Mouse (Mus musculus): ENCODE measurements at regions not wholly inside any gene's neighbourhood (a gene's known extent, or its start where the extent isn't known, plus 50 kb on each side); places are given as distances from the start of the nearest gene placed in this dataset.

DNA sequence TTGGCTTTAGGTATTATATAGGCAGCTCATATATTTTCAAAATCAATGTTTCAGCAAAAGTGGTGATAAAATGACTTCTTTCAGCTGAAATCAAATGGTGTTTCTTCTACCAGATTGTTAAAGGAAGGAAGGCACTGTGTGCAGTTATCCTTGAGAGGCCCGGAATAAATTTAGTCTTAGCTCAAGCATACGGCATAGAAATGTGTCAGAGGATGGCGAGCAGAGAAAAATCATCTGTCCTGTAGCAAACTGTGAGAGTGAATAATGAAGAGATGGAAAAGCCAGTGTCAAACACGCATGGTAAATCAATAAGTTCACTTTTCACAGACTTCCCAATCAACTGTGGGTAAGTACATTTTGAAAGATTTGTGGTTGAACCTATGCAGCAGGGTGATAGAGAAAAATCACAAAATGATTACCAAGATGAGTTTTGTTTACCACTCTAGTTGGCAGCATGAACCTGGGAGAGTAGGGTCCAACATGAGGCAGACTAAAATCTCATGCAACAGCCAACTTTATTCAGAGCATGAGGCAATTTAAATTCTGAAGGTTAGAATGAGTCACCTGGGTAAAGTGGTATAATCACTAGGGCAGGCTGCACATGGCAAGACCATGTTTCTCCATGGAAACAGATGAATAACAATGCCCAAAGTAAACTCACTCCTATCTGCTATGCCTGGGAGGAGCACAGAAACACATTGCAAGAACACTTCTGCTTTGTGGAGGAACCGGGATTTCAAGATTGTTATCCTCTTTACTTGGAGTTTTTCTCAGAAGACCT lies 55.7 kb downstream of the AI429214 start:
- Histone ChIP-seq H3K27ac (ENCODE audit: insufficient read depth, low read depth, low read length, poor library complexity, severe bottlenecking) (no peak overlapping the region), H3K36me3 (ENCODE audit: control insufficient read depth, insufficient read depth, low read length, poor library complexity, severe bottlenecking) (no peaks in the 10 kb centered on the region), H3K4me1 (ENCODE audit: control insufficient read depth in 2 of 2, insufficient read depth in 2 of 2, low read length in 2 of 2, poor library complexity in 1 of 2) (no peaks in the 10 kb centered on the region), H3K9me3 (ENCODE audit: control insufficient read depth, insufficient read depth, low read depth, low read length) (no peaks in the 10 kb centered on the region), H3K9ac (ENCODE audit: insufficient read depth, low read depth, low read length, poor library complexity, severe bottlenecking) (no peak overlapping the region), H3K4me3 (ENCODE audit: insufficient read depth in 1 of 2, low read depth in 1 of 2, low read length in 2 of 2, poor library complexity in 1 of 2, severe bottlenecking in 1 of 2) (no peak overlapping the region)
- no peak for DNase-seq (ENCODE audit: low read depth, low spot score)
- in situ Hi-C loops (cut with MboI; ENCODE audit: low sequenced_read_pairs in 2 of 2, unreplicated experiment in 2 of 2), result no loop called here
- no peak for TF ChIP-seq ZNF384 (IDR thresholded peaks at IDR 0.05; ENCODE audit: low read depth, low read length)
- TF ChIP-seq MAFK (IDR thresholded peaks at IDR 0.05; ENCODE audit: insufficient read depth, low read depth, low read length), result no peak
- TF ChIP-seq ZC3H11A (IDR thresholded peaks at IDR 0.05; ENCODE audit: borderline replicate concordance, low read depth, low read length), result no peak
- no peak for TF ChIP-seq CHD2 (IDR thresholded peaks at IDR 0.05; ENCODE audit: low read depth, low read length)
- TF ChIP-seq HCFC1 (IDR thresholded peaks at IDR 0.05; ENCODE audit: borderline replicate concordance, insufficient read depth, low read length), result no peak

DNA sequence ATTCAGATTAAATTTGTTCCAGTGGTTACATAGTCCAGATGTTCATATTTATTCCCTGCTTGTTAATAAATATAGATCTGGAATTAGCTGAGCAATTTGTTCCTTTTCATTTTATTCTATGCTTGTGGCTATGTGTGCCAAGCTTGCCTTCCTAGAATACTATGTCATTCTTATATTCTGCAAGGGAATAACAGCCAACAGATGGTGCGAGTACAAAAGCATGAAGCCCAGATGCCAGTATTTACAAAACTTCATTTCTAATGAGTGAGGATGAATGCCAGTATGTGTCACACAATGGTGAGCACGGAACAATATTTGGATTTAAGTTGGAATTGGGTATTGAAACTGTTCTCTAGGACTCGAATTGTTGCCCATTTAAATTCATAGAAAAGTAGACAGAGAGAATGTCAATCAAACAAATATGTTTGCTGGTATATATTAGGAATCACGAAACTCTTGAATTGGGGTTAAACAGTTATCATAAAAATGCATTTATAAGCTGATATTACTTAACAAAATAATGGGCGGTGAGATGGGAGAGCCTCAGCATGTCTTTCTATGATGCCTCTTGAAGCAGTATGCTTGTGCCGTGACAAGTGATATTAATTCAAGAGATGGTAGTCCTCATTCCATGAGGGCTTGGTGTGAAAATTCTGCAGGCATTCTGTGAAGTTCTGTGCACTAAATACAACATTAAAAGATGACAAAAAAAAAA lies 56.7 kb downstream of the AI429214 start:
- in situ Hi-C loops (cut with MboI; ENCODE audit: low sequenced_read_pairs in 2 of 2, unreplicated experiment in 2 of 2), result loop anchor here in 1 of 2 experiments (10.0 to 25.0 kb wide), 2 partner anchors 538 to 685 kb away; no protein-coding TSS in a partner anchor
- no peak overlapping the region for H3K27ac ChIP-seq (ENCODE audit: insufficient read depth, low read depth, low read length, poor library complexity, severe bottlenecking)
- no peaks in the 10 kb centered on the region for H3K9me3 ChIP-seq (ENCODE audit: control insufficient read depth, insufficient read depth, low read depth, low read length)
- H3K36me3 ChIP-seq (ENCODE audit: control insufficient read depth, insufficient read depth, low read length, poor library complexity, severe bottlenecking), result no peaks in the 10 kb centered on the region
- TF ChIP-seq CHD2 (IDR thresholded peaks at IDR 0.05; ENCODE audit: low read depth, low read length) (no peak), ZC3H11A (IDR thresholded peaks at IDR 0.05; ENCODE audit: borderline replicate concordance, low read depth, low read length) (no peak), HCFC1 (IDR thresholded peaks at IDR 0.05; ENCODE audit: borderline replicate concordance, insufficient read depth, low read length) (no peak), MAFK (IDR thresholded peaks at IDR 0.05; ENCODE audit: insufficient read depth, low read depth, low read length) (no peak), ZNF384 (IDR thresholded peaks at IDR 0.05; ENCODE audit: low read depth, low read length) (no peak)
- no peak overlapping the region for H3K9ac ChIP-seq (ENCODE audit: insufficient read depth, low read depth, low read length, poor library complexity, severe bottlenecking)
- DNase-seq (ENCODE audit: low read depth, low spot score), result no peak
- no peaks in the 10 kb centered on the region for H3K4me1 ChIP-seq (ENCODE audit: control insufficient read depth in 2 of 2, insufficient read depth in 2 of 2, low read length in 2 of 2, poor library complexity in 1 of 2)
- no peak overlapping the region for H3K4me3 ChIP-seq (ENCODE audit: insufficient read depth in 1 of 2, low read depth in 1 of 2, low read length in 2 of 2, poor library complexity in 1 of 2, severe bottlenecking in 1 of 2)

DNA sequence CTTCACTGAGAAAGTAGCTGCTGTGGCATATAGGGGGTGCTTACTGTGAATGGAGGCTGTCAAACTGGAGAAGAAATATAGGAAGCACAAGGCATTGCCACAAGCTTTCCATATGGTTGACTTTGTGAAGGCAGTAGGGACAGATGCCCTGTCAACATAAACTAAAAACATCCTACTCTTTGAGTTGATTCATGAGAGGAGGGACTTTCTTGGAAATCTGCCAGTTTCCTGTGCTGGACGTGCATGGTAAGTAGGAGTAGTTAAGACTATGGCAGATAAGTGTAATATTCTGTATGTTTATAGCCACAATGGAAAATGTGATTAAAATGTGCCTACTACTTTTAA lies 57.3 kb downstream of the AI429214 start:
- TF ChIP-seq HCFC1 (IDR thresholded peaks at IDR 0.05; ENCODE audit: borderline replicate concordance, insufficient read depth, low read length) (no peak), ZC3H11A (IDR thresholded peaks at IDR 0.05; ENCODE audit: borderline replicate concordance, low read depth, low read length) (no peak), ZNF384 (IDR thresholded peaks at IDR 0.05; ENCODE audit: low read depth, low read length) (no peak), CHD2 (IDR thresholded peaks at IDR 0.05; ENCODE audit: low read depth, low read length) (no peak), MAFK (IDR thresholded peaks at IDR 0.05; ENCODE audit: insufficient read depth, low read depth, low read length) (no peak)
- H3K9ac ChIP-seq (ENCODE audit: insufficient read depth, low read depth, low read length, poor library complexity, severe bottlenecking), result no peak overlapping the region
- no peaks in the 10 kb centered on the region for H3K4me1 ChIP-seq (ENCODE audit: control insufficient read depth in 2 of 2, insufficient read depth in 2 of 2, low read length in 2 of 2, poor library complexity in 1 of 2)
- no peak overlapping the region for H3K4me3 ChIP-seq (ENCODE audit: insufficient read depth in 1 of 2, low read depth in 1 of 2, low read length in 2 of 2, poor library complexity in 1 of 2, severe bottlenecking in 1 of 2)
- no peaks in the 10 kb centered on the region for H3K9me3 ChIP-seq (ENCODE audit: control insufficient read depth, insufficient read depth, low read depth, low read length)
- in situ Hi-C loops (cut with MboI; ENCODE audit: low sequenced_read_pairs in 2 of 2, unreplicated experiment in 2 of 2), result loop anchor here in 1 of 2 experiments (10.0 to 25.0 kb wide), 2 partner anchors 538 to 686 kb away; no protein-coding TSS in a partner anchor
- DNase-seq (ENCODE audit: low read depth, low spot score), result no peak
- no peak overlapping the region for H3K27ac ChIP-seq (ENCODE audit: insufficient read depth, low read depth, low read length, poor library complexity, severe bottlenecking)
- H3K36me3 ChIP-seq (ENCODE audit: control insufficient read depth, insufficient read depth, low read length, poor library complexity, severe bottlenecking), result no peaks in the 10 kb centered on the region

DNA sequence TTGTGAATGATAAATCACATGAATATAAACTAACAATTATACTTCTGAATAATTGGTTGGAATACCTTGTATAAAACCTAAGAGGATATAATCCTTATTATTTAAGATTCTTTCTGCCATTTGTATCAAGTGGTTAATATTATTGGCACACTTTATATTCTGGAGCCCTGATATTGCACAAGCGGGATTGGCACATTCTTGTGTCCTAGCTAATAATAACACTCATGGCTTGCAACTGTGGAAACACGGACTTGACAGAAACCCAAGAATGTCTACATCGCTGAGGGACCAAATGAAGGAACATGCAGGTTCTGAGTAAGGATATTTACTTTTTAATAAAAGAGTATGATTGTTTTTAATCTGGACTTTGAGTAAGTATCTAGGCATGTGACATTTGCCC lies 63.0 kb downstream of the AI429214 start:
- Histone ChIP-seq H3K36me3 (ENCODE audit: control insufficient read depth, insufficient read depth, low read length, poor library complexity, severe bottlenecking) (no peaks in the 10 kb centered on the region), H3K4me1 (ENCODE audit: control insufficient read depth in 2 of 2, insufficient read depth in 2 of 2, low read length in 2 of 2, poor library complexity in 1 of 2) (no peaks in the 10 kb centered on the region), H3K27ac (ENCODE audit: insufficient read depth, low read depth, low read length, poor library complexity, severe bottlenecking) (no peak overlapping the region), H3K9me3 (ENCODE audit: control insufficient read depth, insufficient read depth, low read depth, low read length) (no peaks in the 10 kb centered on the region), H3K4me3 (ENCODE audit: insufficient read depth in 1 of 2, low read depth in 1 of 2, low read length in 2 of 2, poor library complexity in 1 of 2, severe bottlenecking in 1 of 2) (no peak overlapping the region), H3K9ac (ENCODE audit: insufficient read depth, low read depth, low read length, poor library complexity, severe bottlenecking) (no peak overlapping the region)
- in situ Hi-C loops (cut with MboI; ENCODE audit: low sequenced_read_pairs in 2 of 2, unreplicated experiment in 2 of 2), result loop anchor here in 1 of 2 experiments (10.0 to 25.0 kb wide), 2 partner anchors 544 to 692 kb away; no protein-coding TSS in a partner anchor
- DNase-seq (ENCODE audit: low read depth, low spot score), result no peak
- TF ChIP-seq CHD2 (IDR thresholded peaks at IDR 0.05; ENCODE audit: low read depth, low read length), result no peak
- TF ChIP-seq HCFC1 (IDR thresholded peaks at IDR 0.05; ENCODE audit: borderline replicate concordance, insufficient read depth, low read length), result no peak
- TF ChIP-seq ZNF384 (IDR thresholded peaks at IDR 0.05; ENCODE audit: low read depth, low read length), result no peak
- TF ChIP-seq ZC3H11A (IDR thresholded peaks at IDR 0.05; ENCODE audit: borderline replicate concordance, low read depth, low read length), result no peak
- no peak for TF ChIP-seq MAFK (IDR thresholded peaks at IDR 0.05; ENCODE audit: insufficient read depth, low read depth, low read length)

Measured in ES-E14 (cell line).